Mouse (Mus musculus): Measurements from ENCODE around the gene Rftn2.

DNA sequence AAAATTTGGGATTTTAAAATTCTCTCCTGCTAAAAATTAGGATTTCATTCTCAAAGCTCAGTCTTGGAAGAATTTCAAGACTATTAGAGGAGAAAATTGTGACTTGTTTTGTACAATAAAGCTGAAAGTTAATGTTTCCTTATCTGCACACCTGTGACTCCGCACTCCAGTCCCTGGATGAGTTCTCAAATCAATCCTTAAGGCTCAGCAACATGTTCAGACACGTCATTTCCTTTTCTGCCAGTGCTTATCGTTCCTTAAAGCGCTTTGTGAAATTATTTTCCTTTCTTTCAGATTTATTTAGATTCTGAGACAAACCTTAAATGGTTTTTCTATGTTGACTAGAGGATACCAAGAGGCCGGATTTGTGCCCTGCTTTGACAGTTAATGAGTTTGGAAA is 9.9 kb upstream of the Rftn2 start:
- TF ChIP-seq HCFC1 (IDR thresholded peaks at IDR 0.05; ENCODE audit: borderline replicate concordance, insufficient read depth, low read length) (no peak), MAFK (IDR thresholded peaks at IDR 0.05; ENCODE audit: insufficient read depth, low read depth, low read length) (no peak), ZC3H11A (IDR thresholded peaks at IDR 0.05; ENCODE audit: borderline replicate concordance, low read depth, low read length) (no peak)

All from ES-E14 (cell line).